Mouse (Mus musculus) 3T3-L1 (cell line): ENCODE measurements around the gene Asphd2.

ENCODE experiments used
- DNase-seq: peaks from one replicate; pipeline ENCODE4 v3.0.0-alpha.2; 2015; ENCODE audit warnings: low read depth, low spot score

The Asphd2 gene

GRCm38 (mm10) chr5:112349169-112349568, 45.5 kb downstream of the Asphd2 start:
- no peak for DNase-seq

- no peak for DNase-seq
These were observed 48.3 kb downstream of the Asphd2 start for GRCm38 (mm10) chr5:112346211-112346965.

GRCm38 (mm10) chr5:112344092-112344960, 50.3 kb downstream of the Asphd2 start:
- no peak for DNase-seq

- DNase-seq = peak; percentile 58
These were observed 51.5 kb downstream of the Asphd2 start for GRCm38 (mm10) chr5:112343205-112343595.

GRCm38 (mm10) chr5:112342463-112343204, 52.0 kb downstream of the Asphd2 start, which contains the start of the genes Srrd and Hps4:
Gene Srrd, minus strand, starts transcription at chr5:112343040.
Gene Hps4, plus strand, starts transcription at chr5:112343083.
- DNase-seq = peak; percentile 66

- peak; percentile 49 for DNase-seq
These were observed 55.5 kb downstream of the Asphd2 start for GRCm38 (mm10) chr5:112339215-112339614.

GRCm38 (mm10) chr5:112337004-112337403, 57.7 kb downstream of the Asphd2 start:
- DNase-seq = no peak

- peak; percentile 74 for DNase-seq
These were observed 59.2 kb downstream of the Asphd2 start for GRCm38 (mm10) chr5:112335473-112335872.
